Mouse (Mus musculus): ENCODE data around the gene Tmem81. TPM values are rescaled to one million over a fixed set of nuclear protein-coding genes. Genes with fewer than 3 reads are reported as not detected.

The Tmem81 gene
- polyA plus RNA-seq, 1 experiment from 2014 or later, result 1.8 TPM

- H3K9ac ChIP-seq, result no peak overlapping the region
- peaks cover 6% of the 10 kb centered on the region; the same call in 1 of the 2 replicates for H3K36me3 ChIP-seq
- H3K4me3 ChIP-seq (replicated peaks), result no peak overlapping the region
- no peak overlapping the region for H3K4me2 ChIP-seq (replicated peaks)
- H3K27ac ChIP-seq, result no peak overlapping the region
- H3K9me3 ChIP-seq, result no peaks in the 10 kb centered on the region
- H3K4me1 ChIP-seq (replicated peaks), result 0 out of 2 replicates have a peak, but pooled peaks cover 2% of the 10 kb centered on the region
- H3K27me3 ChIP-seq (replicated peaks), result no peaks in the 10 kb centered on the region
- WGBS, result 86% methylated on average over 3 of the region's 3 CpGs
- ATAC-seq, result no peak
Measured at GRCm38 (mm10) chr1:132483234-132483633, 22.8 kb upstream of the Tmem81 start.

GRCm38 (mm10) chr1:132483759-132484158, 22.3 kb upstream of the Tmem81 start:
- WGBS, result 81% methylated on average over 6 of the region's 6 CpGs
- no peaks in the 10 kb centered on the region for H3K9me3 ChIP-seq
- H3K27ac ChIP-seq, result no peak overlapping the region
- H3K4me2 ChIP-seq (replicated peaks), result no peak overlapping the region
- H3K36me3 ChIP-seq, result peaks cover 6% of the 10 kb centered on the region; the same call in 1 of the 2 replicates
- no peaks in the 10 kb centered on the region for H3K4me1 ChIP-seq (replicated peaks)
- no peaks in the 10 kb centered on the region for H3K27me3 ChIP-seq (replicated peaks)
- no peak overlapping the region for H3K4me3 ChIP-seq (replicated peaks)
- ATAC-seq, result no peak
- no peak overlapping the region for H3K9ac ChIP-seq

DNA sequence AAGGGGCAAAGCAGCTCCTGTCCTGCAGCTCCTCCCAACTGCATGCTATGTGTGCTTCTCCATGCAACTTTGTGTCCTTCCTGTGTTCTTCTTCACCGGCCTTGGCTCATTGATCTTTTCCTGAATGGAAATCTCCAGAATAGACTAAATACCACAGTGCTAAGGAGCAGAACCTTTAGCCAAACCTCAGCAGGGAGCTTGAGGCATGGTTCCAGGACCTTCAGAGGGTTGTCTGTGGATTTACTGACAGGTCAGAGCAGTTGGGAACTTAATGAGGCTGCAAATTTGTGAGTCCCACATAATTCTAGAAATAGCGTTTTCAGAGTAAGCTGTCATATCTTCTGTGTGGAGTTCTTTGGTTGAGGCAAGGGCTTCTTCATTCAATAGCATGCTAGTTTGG, 5.5 kb upstream of the Tmem81 start:
- H3K27ac ChIP-seq, result no peak overlapping the region
- no peaks in the 10 kb centered on the region for H3K27me3 ChIP-seq (replicated peaks)
- no peaks in the 10 kb centered on the region for H3K9me3 ChIP-seq
- no peaks in the 10 kb centered on the region for H3K4me1 ChIP-seq (replicated peaks)
- H3K4me3 ChIP-seq (replicated peaks), result no peak overlapping the region
- peaks cover 36% of the 10 kb centered on the region for H3K36me3 ChIP-seq
- 93% methylated on average over 2 of the region's 2 CpGs for WGBS
- no peak overlapping the region for H3K4me2 ChIP-seq (replicated peaks)
- no peak overlapping the region for H3K9ac ChIP-seq
- ATAC-seq, result no peak

- H3K4me2 ChIP-seq (replicated peaks), result no peak overlapping the region
- no peaks in the 10 kb centered on the region for H3K4me1 ChIP-seq (replicated peaks)
- H3K36me3 ChIP-seq, result peaks cover 33% of the 10 kb centered on the region
- 90% methylated on average over 5 of the region's 5 CpGs for WGBS
- no peak overlapping the region for H3K27ac ChIP-seq
- no peak overlapping the region for H3K9ac ChIP-seq
- ATAC-seq, result no peak
- H3K9me3 ChIP-seq, result no peaks in the 10 kb centered on the region
- H3K4me3 ChIP-seq (replicated peaks), result no peak overlapping the region
- H3K27me3 ChIP-seq (replicated peaks), result no peaks in the 10 kb centered on the region
Measured at GRCm38 (mm10) chr1:132505155-132505554, 875 bp upstream of the Tmem81 start.

- Histone ChIP-seq H3K4me3 (replicated peaks) (no peak overlapping the region), H3K27ac (no peak overlapping the region), H3K4me2 (replicated peaks) (no peak overlapping the region), H3K4me1 (replicated peaks) (no peaks in the 10 kb centered on the region), H3K36me3 (peaks cover 31% of the 10 kb centered on the region), H3K9me3 (no peaks in the 10 kb centered on the region), H3K27me3 (replicated peaks) (no peaks in the 10 kb centered on the region), H3K9ac (no peak overlapping the region)
- no peak for ATAC-seq
- WGBS, result 90% methylated on average over 7 of the region's 7 CpGs
Measured at GRCm38 (mm10) chr1:132506656-132507055, 626 bp downstream of the Tmem81 start.

DNA sequence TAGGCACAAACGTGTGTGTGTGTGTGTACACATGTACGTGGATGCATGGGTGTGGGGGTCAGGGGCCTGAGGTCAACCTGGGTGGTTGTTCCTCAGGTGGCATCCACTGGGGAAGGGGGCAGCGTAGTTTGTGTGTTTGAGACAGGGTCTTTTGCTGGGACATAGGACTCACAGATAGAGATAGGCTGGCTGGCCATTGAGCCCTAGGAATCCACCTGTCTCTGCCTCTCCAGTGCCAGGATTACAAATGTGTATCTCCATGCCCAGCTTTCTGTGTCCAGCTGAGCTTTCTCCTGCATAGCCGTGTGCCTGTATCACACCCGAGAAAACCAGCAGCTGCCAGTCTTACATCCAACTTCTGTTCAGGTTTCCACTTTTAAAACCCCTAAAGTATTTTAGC, 3.7 kb downstream of the Tmem81 start:
- H3K27me3 ChIP-seq (replicated peaks), result no peaks in the 10 kb centered on the region
- H3K36me3 ChIP-seq, result peaks cover 19% of the 10 kb centered on the region
- no peaks in the 10 kb centered on the region for H3K9me3 ChIP-seq
- no peak overlapping the region for H3K4me2 ChIP-seq (replicated peaks)
- 0 out of 2 replicates have a peak, but pooled peaks cover 3% of the 10 kb centered on the region for H3K4me1 ChIP-seq (replicated peaks)
- WGBS, result 93% methylated on average over 5 of the region's 5 CpGs
- H3K4me3 ChIP-seq (replicated peaks), result no peak overlapping the region
- H3K27ac ChIP-seq, result no peak overlapping the region
- H3K9ac ChIP-seq, result no peak overlapping the region
- ATAC-seq, result no peak

- Histone ChIP-seq H3K4me2 (replicated peaks) (no peak overlapping the region), H3K27ac (no peak overlapping the region), H3K9me3 (no peaks in the 10 kb centered on the region), H3K27me3 (replicated peaks) (no peaks in the 10 kb centered on the region), H3K36me3 (peaks cover 10% of the 10 kb centered on the region; the same call in 1 of the 2 replicates), H3K9ac (no peak overlapping the region), H3K4me1 (replicated peaks) (0 out of 2 replicates have a peak, but pooled peaks cover 3% of the 10 kb centered on the region), H3K4me3 (replicated peaks) (no peak overlapping the region)
- WGBS, result 43% methylated on average over 8 of the region's 8 CpGs
- ATAC-seq, result no peak
Measured at GRCm38 (mm10) chr1:132511521-132511920, 5.5 kb downstream of the Tmem81 start.

DNA sequence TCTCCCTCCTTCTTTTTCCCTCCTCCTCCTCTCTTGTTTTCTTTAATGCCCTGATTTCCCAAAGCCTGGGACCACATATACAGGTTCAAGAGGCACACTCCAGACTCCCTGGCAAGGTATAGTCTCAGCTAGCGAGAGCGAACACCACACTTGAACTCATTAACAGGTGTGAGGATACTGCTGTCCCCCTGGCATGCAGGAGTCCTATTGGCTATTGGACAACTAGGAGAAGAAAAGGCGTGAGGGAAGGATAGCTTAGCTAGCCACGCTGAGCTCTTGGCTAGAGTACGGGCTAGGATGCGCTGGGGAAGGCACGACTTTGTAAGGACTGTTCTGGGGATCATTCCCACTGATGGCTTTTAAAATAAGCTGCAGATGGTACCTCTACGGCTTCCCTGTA, 6.1 kb downstream of the Tmem81 start:
- WGBS, result 82% methylated on average over 8 of the region's 8 CpGs
- H3K4me3 ChIP-seq (replicated peaks), result no peak overlapping the region
- H3K9ac ChIP-seq, result no peak overlapping the region
- H3K27ac ChIP-seq, result no peak overlapping the region
- no peaks in the 10 kb centered on the region for H3K9me3 ChIP-seq
- 0 out of 2 replicates have a peak, but pooled peaks cover 3% of the 10 kb centered on the region for H3K4me1 ChIP-seq (replicated peaks)
- no peak overlapping the region for H3K4me2 ChIP-seq (replicated peaks)
- H3K27me3 ChIP-seq (replicated peaks), result no peaks in the 10 kb centered on the region
- no peak for ATAC-seq
- peaks cover 5% of the 10 kb centered on the region; the same call in 1 of the 2 replicates for H3K36me3 ChIP-seq

DNA sequence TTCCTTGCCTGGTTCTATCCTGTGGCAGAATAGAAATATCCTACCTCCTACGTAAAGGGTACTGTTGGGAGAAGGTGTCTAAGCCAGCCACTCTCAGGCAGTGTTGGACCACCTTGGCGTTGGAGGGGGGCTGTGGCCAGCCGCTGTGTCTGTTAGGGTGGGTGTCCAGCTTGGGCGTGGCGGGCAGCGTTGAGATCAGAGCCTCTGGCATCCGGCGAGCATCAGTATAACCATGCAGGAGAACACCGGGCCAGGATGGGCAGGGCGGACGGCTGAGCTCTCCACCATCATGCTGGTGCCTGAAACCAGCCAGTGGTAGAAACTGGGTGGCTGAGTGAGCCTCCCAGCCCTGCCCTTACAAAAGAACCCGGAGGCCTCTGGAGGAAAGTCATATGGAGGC, 9.3 kb downstream of the Tmem81 start:
- H3K4me3 ChIP-seq (replicated peaks), result no peak overlapping the region
- no peak overlapping the region for H3K4me2 ChIP-seq (replicated peaks)
- 0 out of 2 replicates have a peak, but pooled peaks cover 6% of the 10 kb centered on the region for H3K4me1 ChIP-seq (replicated peaks)
- no peak overlapping the region for H3K9ac ChIP-seq
- H3K9me3 ChIP-seq, result no peaks in the 10 kb centered on the region
- H3K27me3 ChIP-seq (replicated peaks), result no peaks in the 10 kb centered on the region
- no peak for ATAC-seq
- 88% methylated on average over 12 of the region's 12 CpGs for WGBS
- H3K27ac ChIP-seq, result no peak overlapping the region
- H3K36me3 ChIP-seq, result no peaks in the 10 kb centered on the region

DNA sequence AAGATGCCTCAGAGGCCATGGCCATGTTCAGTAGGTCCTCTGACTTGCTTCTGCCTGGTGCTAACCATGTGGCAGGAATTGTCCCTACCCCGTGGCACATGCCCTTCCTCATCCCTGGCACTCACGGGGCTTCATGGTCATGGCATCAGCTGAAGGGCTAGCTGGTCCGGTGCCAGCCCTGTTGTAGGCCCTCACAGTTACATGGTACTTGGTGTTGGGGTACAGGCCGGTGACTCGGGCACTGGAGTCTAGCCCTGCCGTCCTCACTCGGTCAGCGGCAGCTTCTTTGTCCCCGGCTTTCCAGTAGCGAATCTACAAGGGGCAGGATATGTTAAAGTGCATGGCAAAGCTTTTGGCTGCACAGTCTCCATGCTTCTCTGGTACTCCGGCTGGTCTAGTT, 10.7 kb downstream of the Tmem81 start:
- H3K4me1 ChIP-seq (replicated peaks), result 0 out of 2 replicates have a peak, but pooled peaks cover 6% of the 10 kb centered on the region
- no peak overlapping the region for H3K27ac ChIP-seq
- H3K27me3 ChIP-seq (replicated peaks), result no peaks in the 10 kb centered on the region
- WGBS, result 87% methylated on average over 11 of the region's 11 CpGs
- no peak overlapping the region for H3K4me2 ChIP-seq (replicated peaks)
- H3K9ac ChIP-seq, result no peak overlapping the region
- no peaks in the 10 kb centered on the region for H3K9me3 ChIP-seq
- ATAC-seq, result no peak
- H3K4me3 ChIP-seq (replicated peaks), result no peak overlapping the region
- H3K36me3 ChIP-seq, result no peaks in the 10 kb centered on the region

DNA sequence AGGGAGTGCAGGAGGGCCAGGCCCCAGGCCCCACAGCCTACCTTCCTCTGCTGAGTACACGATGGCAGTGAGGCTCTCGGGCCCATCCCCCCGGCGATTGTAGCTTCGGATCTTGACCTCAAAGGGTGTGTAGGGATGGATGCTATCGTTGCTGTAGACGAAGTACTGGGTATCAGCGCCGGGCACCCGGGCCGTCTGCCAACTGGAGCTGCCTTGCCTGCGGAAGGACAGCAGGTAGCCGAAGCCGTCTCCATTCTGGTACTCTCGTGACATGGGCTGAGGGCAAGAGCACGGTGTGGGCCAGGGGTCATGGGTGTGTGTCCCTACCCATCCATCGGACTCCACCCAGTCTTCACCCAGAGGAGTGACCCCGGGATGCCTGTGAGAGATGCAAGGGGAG, 12.6 kb downstream of the Tmem81 start:
- 80% methylated on average over 18 of the region's 18 CpGs for WGBS
- no peaks in the 10 kb centered on the region for H3K9me3 ChIP-seq
- H3K36me3 ChIP-seq, result no peaks in the 10 kb centered on the region
- no peak overlapping the region for H3K4me2 ChIP-seq (replicated peaks)
- no peak overlapping the region for H3K27ac ChIP-seq
- H3K27me3 ChIP-seq (replicated peaks), result no peaks in the 10 kb centered on the region
- no peak overlapping the region for H3K4me3 ChIP-seq (replicated peaks)
- H3K4me1 ChIP-seq (replicated peaks), result 0 out of 2 replicates have a peak, but pooled peaks cover 6% of the 10 kb centered on the region
- H3K9ac ChIP-seq, result no peak overlapping the region
- no peak for ATAC-seq

GRCm38 (mm10) chr1:132519734-132520133, 13.7 kb downstream of the Tmem81 start:
- H3K4me2 ChIP-seq (replicated peaks), result no peak overlapping the region
- no peaks in the 10 kb centered on the region for H3K36me3 ChIP-seq
- H3K9me3 ChIP-seq, result no peaks in the 10 kb centered on the region
- WGBS, result 81% methylated on average over 11 of the region's 11 CpGs
- no peak for ATAC-seq
- no peak overlapping the region for H3K27ac ChIP-seq
- H3K27me3 ChIP-seq (replicated peaks), result no peaks in the 10 kb centered on the region
- H3K9ac ChIP-seq, result no peak overlapping the region
- 0 out of 2 replicates have a peak, but pooled peaks cover 4% of the 10 kb centered on the region for H3K4me1 ChIP-seq (replicated peaks)
- no peak overlapping the region for H3K4me3 ChIP-seq (replicated peaks)

GRCm38 (mm10) chr1:132520764-132521163, 14.7 kb downstream of the Tmem81 start:
- Histone ChIP-seq H3K27me3 (replicated peaks) (no peaks in the 10 kb centered on the region), H3K9me3 (no peaks in the 10 kb centered on the region), H3K27ac (no peak overlapping the region), H3K4me2 (replicated peaks) (no peak overlapping the region), H3K4me3 (replicated peaks) (no peak overlapping the region), H3K4me1 (replicated peaks) (0 out of 2 replicates have a peak, but pooled peaks cover 4% of the 10 kb centered on the region), H3K36me3 (no peaks in the 10 kb centered on the region), H3K9ac (no peak overlapping the region)
- ATAC-seq, result peak; percentile 64
- 30% methylated on average over 2 of the region's 6 CpGs for WGBS

Measured in intestine, embryonic 15.5 days (tissue).